Mouse (Mus musculus) lung, adult 2 months (tissue): ENCODE measurements at regions not wholly inside any gene's neighbourhood (a gene's known extent, or its start where the extent isn't known, plus 50 kb on each side); places are given as distances from the start of the nearest gene placed in this dataset.

Experiments
- CTCF ChIP-seq: fragments of 200-500 bp; IDR thresholded peaks from 2 replicates; pipeline ENCODE4 v1.5.1; 2011; ENCODE audit warnings: mild to moderate bottlenecking, low read length, control low read depth; ENCODE audit not compliant: insufficient read depth
- POLR2A ChIP-seq: fragments of 200-500 bp; IDR thresholded peaks from 2 replicates; pipeline ENCODE4 v1.6.1; 2011; ENCODE audit warnings: low read depth, mild to moderate bottlenecking, control low read depth, low read length, borderline replicate concordance; ENCODE audit errors: extremely low read depth

DNA sequence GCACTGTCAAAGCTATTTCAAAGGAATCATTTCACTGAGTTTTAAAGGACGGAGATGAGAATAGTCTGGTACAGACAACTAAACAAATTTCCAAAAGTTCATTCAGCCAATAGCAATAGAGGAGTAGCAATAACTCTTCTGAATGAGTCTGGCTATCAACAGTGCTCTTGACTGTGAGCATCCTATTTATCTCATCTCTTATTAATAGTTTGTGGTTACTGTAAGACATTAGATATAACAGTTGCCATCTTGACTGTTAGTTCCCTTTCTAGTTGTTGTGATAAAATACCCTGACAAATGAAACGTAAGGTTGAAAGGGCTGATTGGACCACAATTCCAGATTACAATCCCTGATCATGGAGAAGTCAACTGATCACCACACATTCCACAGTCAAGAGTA lies 103.5 kb upstream of the Map3k7 start:
- TF ChIP-seq CTCF = no peak
- no peak for TF ChIP-seq POLR2A
